Mouse (Mus musculus): Measurements from ENCODE around the gene Lypd1.

DNA sequence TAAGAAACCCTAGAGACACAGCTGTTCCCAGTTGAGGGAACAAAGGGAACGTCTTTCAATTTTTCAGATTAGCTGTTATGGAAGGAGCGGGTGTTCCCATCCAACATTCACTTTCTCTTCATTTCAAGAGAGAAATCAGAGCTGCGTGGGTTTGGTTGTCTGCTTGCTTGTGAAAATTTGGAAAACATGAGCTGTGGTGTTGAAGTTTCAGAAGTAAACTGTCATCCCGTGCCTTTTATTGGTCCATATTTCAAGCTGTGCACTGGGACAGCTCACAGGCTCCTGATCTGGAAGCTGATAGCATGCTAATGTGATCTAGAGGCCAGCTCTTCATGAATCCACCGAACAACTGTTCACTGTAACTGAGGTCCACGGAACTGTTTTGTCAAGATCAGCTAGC is 36.2 kb upstream of the Lypd1 start:
- TF ChIP-seq CTCF (IDR thresholded peaks at IDR 0.05; ENCODE audit: extremely low read depth, insufficient read length, insufficient replicate concordance, low read depth, low read length) (no peak), POLR2A (IDR thresholded peaks at IDR 0.05; ENCODE audit: low read depth, low read length) (no peak)
